Mouse (Mus musculus) MEL-GATA-1-ER (cell line): ENCODE data around the gene Klf7.

Source experiments
- DNase-seq: peaks from one replicate; pipeline ENCODE4 v3.0.0-alpha.2; 2012; ENCODE audit warnings: low read depth; ENCODE audit errors: extremely low read depth

Klf7 gene

DNA sequence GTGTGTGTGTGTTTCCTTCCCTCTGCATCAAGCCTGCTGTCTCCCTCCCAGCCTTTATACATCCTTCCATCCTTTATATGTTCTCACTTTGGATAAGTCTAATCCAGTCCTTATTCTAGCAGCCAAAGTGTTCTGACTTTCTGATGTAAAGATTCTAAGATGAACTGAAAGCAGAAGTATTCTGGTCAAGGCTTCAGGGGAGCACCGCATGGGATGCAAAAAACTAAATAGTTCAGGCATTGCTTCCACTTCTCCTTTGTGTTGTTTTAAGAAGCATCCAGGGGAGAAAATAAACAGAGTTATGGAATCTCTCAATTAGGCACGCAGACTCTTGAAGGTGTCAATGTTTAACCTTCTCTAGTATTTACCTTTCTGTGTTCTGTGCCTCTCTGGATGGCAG is 141.3 kb downstream of the Klf7 start:
- DNase-seq, result no peak
